Mouse (Mus musculus): ENCODE measurements at regions not wholly inside any gene's neighbourhood (a gene's known extent, or its start where the extent isn't known, plus 50 kb on each side); places are given as distances from the start of the nearest gene placed in this dataset.

DNA sequence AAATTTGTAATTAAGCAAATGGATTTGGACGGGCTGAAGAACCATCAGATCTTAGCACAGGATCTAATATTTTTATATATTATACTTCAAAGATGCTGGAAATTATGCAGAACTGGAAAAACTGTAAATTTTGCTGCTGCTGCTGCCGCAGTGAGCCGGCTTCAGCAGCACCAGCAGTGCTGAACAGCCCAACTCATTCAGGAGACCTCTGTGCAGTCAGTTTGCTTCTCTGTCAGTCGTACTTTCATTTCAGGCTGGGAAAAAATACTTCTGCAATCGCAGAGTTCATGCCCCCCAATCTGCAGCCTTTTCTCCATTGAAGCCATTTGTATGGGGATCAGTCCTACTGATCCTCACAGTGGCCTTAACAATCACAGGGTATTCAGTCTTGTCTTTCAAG is 53.4 kb upstream of the Trpc3 start:
- Histone ChIP-seq H3K4me1 (replicated peaks; ENCODE audit: control insufficient read depth, insufficient read depth, low read length) (no peaks in the 10 kb centered on the region), H3K27ac (ENCODE audit: low read depth, low read length) (no peak overlapping the region), H3K4me3 (ENCODE audit: low read depth, low read length) (no peak overlapping the region), H3K9ac (ENCODE audit: low read depth, low read length) (no peak overlapping the region), H3K4me2 (no peak overlapping the region), H3K9me3 (ENCODE audit: control insufficient read depth, low read length) (no peaks in the 10 kb centered on the region), H3K36me3 (ENCODE audit: control insufficient read depth, insufficient read depth, low read length) (no peaks in the 10 kb centered on the region), H3K27me3 (replicated peaks; ENCODE audit: control insufficient read depth, insufficient read depth, low read length) (no peaks in the 10 kb centered on the region)
- WGBS, result 74% methylated on average over 5 of the region's 5 CpGs
- DNase-seq (ENCODE audit: low spot score) (no peak), ATAC-seq (replicated peaks; ENCODE audit: low FRiP score) (no peak)

DNA sequence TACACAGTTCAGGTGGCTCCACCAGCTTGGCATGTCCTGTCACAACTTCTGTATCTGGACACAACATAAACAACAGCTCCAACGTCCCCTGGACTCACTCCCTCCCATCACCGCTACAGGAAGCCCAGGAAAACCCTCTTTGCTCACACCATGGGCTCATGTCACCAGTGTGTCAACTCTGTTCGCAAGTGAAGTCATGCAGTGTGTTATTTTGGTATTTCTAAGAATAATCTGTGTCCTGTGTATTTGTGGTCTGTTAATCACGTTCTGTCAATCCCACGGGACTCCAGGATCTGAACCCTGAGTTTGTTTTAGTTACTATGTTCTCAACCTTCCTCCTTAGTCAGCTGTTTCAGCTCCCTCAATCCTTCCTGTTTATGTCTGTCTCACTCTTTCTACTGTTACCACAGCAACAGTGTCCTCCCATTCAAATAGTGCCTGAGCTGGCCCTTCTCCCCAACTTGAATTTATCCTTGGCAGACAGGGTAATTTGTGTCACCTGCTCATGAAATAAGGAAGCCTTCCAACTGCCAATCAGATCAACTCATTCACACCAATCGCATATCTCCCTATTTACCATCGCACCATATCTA is 64.5 kb upstream of the Trpc3 start:
- no peak overlapping the region for H3K4me2 ChIP-seq
- no peak overlapping the region for H3K27ac ChIP-seq (ENCODE audit: low read depth, low read length)
- no peaks in the 10 kb centered on the region for H3K36me3 ChIP-seq (ENCODE audit: control insufficient read depth, insufficient read depth, low read length)
- H3K27me3 ChIP-seq (replicated peaks; ENCODE audit: control insufficient read depth, insufficient read depth, low read length), result no peaks in the 10 kb centered on the region
- DNase-seq (ENCODE audit: low spot score) (no peak), ATAC-seq (replicated peaks; ENCODE audit: low FRiP score) (no peak)
- H3K9ac ChIP-seq (ENCODE audit: low read depth, low read length), result no peak overlapping the region
- H3K4me1 ChIP-seq (replicated peaks; ENCODE audit: control insufficient read depth, insufficient read depth, low read length), result no peaks in the 10 kb centered on the region
- no peak overlapping the region for H3K4me3 ChIP-seq (ENCODE audit: low read depth, low read length)
- H3K9me3 ChIP-seq (ENCODE audit: control insufficient read depth, low read length), result no peaks in the 10 kb centered on the region
- 58% methylated on average over 7 of the region's 7 CpGs for WGBS

DNA sequence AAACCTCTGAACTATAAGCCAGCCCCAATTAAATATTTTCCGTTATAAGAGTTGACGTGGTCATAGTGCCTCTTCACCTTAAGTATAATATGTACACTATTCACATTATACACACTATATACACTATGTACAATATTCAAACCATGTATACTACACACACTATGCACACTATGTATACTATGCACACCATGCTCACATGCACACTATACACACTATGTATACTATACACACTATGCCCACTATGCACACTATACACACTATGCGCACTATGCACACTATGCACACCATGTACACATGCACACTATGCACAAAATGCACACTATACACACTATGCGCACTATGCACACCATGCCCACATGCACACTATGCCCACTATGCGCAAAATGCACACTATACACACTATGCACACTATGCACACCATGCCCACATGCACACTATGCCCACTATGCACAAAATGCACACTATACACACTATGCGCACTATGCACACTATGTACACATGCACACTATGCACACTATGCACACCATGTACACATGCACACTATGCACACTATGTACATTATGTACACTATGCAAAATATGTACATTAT is 72.2 kb upstream of the Trpc3 start:
- WGBS, result 92% methylated on average over 6 of the region's 6 CpGs

DNA sequence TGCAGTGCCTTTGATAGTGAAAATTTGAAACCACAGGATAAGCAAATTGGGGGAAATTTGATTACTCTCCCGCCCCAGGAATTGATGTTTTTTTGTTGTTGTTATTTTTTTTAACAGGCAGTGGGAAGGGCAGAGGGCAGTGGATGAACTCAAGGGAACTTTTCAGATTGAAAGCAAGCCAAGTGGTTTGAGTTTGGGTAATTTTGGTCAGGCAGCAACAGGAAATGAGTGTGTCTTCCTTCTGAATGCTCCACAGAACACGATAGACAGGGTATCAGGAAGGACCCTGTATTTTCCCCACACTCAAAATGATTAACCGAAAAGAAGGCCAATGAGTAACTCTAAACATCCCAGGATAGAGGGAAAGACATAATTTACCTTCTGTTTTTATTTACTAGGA is 72.9 kb upstream of the Trpc3 start:
- no peak overlapping the region for H3K4me2 ChIP-seq
- no peaks in the 10 kb centered on the region for H3K27me3 ChIP-seq (replicated peaks; ENCODE audit: control insufficient read depth, insufficient read depth, low read length)
- 0 out of 2 replicates have a peak, but pooled peaks cover 4% of the 10 kb centered on the region for H3K4me1 ChIP-seq (replicated peaks; ENCODE audit: control insufficient read depth, insufficient read depth, low read length)
- H3K27ac ChIP-seq (ENCODE audit: low read depth, low read length), result no peak overlapping the region
- H3K36me3 ChIP-seq (ENCODE audit: control insufficient read depth, insufficient read depth, low read length), result no peaks in the 10 kb centered on the region
- ATAC-seq (replicated peaks; ENCODE audit: low FRiP score), result no peak
- DNase-seq (ENCODE audit: low spot score), result no peak
- 51% methylated on average over 3 of the region's 3 CpGs for WGBS
- H3K4me3 ChIP-seq (ENCODE audit: low read depth, low read length), result no peak overlapping the region
- no peaks in the 10 kb centered on the region for H3K9me3 ChIP-seq (ENCODE audit: control insufficient read depth, low read length)
- H3K9ac ChIP-seq (ENCODE audit: low read depth, low read length), result no peak overlapping the region

More for the DNA sequence above, 72.2 kb upstream of the Trpc3 start:
- no peak overlapping the region for H3K27ac ChIP-seq (ENCODE audit: low read depth, low read length)
- no peak overlapping the region for H3K4me2 ChIP-seq
- H3K4me3 ChIP-seq (ENCODE audit: low read depth, low read length), result no peak overlapping the region
- DNase-seq (ENCODE audit: low spot score), result no peak
- no peaks in the 10 kb centered on the region for H3K9me3 ChIP-seq (ENCODE audit: control insufficient read depth, low read length)
- H3K9ac ChIP-seq (ENCODE audit: low read depth, low read length), result no peak overlapping the region
- H3K4me1 ChIP-seq (replicated peaks; ENCODE audit: control insufficient read depth, insufficient read depth, low read length), result 0 out of 2 replicates have a peak, but pooled peaks cover 4% of the 10 kb centered on the region
- no peaks in the 10 kb centered on the region for H3K36me3 ChIP-seq (ENCODE audit: control insufficient read depth, insufficient read depth, low read length)
- ATAC-seq (replicated peaks; ENCODE audit: low FRiP score), result no peak
- H3K27me3 ChIP-seq (replicated peaks; ENCODE audit: control insufficient read depth, insufficient read depth, low read length), result no peaks in the 10 kb centered on the region

DNA sequence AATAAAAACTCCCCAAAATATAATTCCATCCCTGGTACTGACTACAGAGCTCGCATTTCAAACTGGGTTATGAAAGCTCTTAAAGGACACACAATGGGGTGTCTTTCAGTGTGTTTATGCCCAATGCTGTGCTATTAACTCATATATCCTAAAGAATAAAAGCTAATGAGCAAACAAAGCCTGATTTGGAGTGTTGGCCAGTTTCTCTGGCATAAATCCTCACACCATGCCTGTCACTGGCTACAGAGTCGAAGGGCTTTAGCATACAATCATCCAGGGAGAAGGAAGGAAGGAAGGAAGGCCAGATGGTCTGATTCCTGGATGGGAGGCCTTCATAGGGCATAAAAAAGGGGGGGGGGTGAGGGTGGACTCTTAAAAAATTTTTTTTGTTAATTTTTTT is 74.8 kb upstream of the Trpc3 start:
- no peak for DNase-seq (ENCODE audit: low spot score)
- no peak overlapping the region for H3K27ac ChIP-seq (ENCODE audit: low read depth, low read length)

DNA sequence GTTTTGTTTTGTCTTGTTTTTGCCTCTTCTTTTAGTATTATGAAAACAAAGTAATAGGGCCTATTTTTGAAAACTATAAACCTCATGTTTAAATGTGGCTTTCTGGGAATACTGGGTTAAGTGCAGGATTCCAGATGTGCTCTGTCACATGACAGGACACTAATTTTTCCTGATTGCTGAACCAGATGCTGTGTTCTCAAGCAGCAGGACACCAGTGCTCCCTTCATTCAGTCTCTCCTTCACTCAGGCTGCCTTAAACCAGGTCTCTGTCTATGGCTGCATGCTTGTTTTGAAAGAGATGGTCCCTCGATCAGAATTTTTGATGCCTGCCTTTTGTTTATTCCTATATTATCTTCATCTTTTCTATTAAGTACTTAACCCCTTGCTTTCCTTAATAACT is 80.1 kb upstream of the Trpc3 start:
- Histone ChIP-seq H3K9me3 (ENCODE audit: control insufficient read depth, low read length) (no peaks in the 10 kb centered on the region), H3K36me3 (ENCODE audit: control insufficient read depth, insufficient read depth, low read length) (no peaks in the 10 kb centered on the region), H3K27me3 (replicated peaks; ENCODE audit: control insufficient read depth, insufficient read depth, low read length) (no peaks in the 10 kb centered on the region), H3K9ac (ENCODE audit: low read depth, low read length) (no peak overlapping the region), H3K4me1 (replicated peaks; ENCODE audit: control insufficient read depth, insufficient read depth, low read length) (no peaks in the 10 kb centered on the region), H3K27ac (ENCODE audit: low read depth, low read length) (no peak overlapping the region), H3K4me3 (ENCODE audit: low read depth, low read length) (no peak overlapping the region), H3K4me2 (no peak overlapping the region)
- WGBS, result 75% methylated on average over 1 of the region's 1 CpGs
- no peak for ATAC-seq (replicated peaks; ENCODE audit: low FRiP score)
- no peak for DNase-seq (ENCODE audit: low spot score)

More for the DNA sequence above, 74.8 kb upstream of the Trpc3 start:
- no peaks in the 10 kb centered on the region for H3K9me3 ChIP-seq (ENCODE audit: control insufficient read depth, low read length)
- no peak overlapping the region for H3K9ac ChIP-seq (ENCODE audit: low read depth, low read length)
- no peak overlapping the region for H3K4me2 ChIP-seq
- 0 out of 2 replicates have a peak, but pooled peaks cover 4% of the 10 kb centered on the region for H3K4me1 ChIP-seq (replicated peaks; ENCODE audit: control insufficient read depth, insufficient read depth, low read length)
- 62% methylated on average over 2 of the region's 2 CpGs for WGBS
- H3K36me3 ChIP-seq (ENCODE audit: control insufficient read depth, insufficient read depth, low read length), result no peaks in the 10 kb centered on the region
- ATAC-seq (replicated peaks; ENCODE audit: low FRiP score), result no peak
- H3K27me3 ChIP-seq (replicated peaks; ENCODE audit: control insufficient read depth, insufficient read depth, low read length), result no peaks in the 10 kb centered on the region
- no peak overlapping the region for H3K4me3 ChIP-seq (ENCODE audit: low read depth, low read length)

DNA sequence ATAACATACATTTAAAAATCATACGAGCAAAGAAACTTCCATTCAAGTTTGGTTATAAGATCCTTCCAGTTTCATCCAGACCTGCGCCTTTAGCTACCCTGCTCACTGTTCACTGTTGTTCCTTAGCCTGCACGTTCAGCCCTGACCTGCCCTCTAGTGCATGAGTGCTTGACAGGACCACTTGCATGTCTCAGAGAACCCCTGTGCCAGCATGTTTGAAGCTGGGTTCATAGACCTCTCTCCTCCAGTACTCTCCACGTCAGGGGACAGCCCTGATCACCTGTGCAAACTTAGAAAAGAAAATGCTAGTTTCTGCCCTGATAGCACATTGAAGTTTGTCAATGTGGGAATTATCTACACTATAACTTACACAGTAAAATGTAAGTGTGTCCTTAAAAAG is 81.0 kb upstream of the Trpc3 start:
- no peaks in the 10 kb centered on the region for H3K4me1 ChIP-seq (replicated peaks; ENCODE audit: control insufficient read depth, insufficient read depth, low read length)
- H3K9ac ChIP-seq (ENCODE audit: low read depth, low read length), result no peak overlapping the region
- ATAC-seq (replicated peaks; ENCODE audit: low FRiP score) (no peak), DNase-seq (ENCODE audit: low spot score) (no peak)
- H3K4me2 ChIP-seq, result no peak overlapping the region
- no peak overlapping the region for H3K27ac ChIP-seq (ENCODE audit: low read depth, low read length)
- 71% methylated on average over 4 of the region's 4 CpGs for WGBS
- no peaks in the 10 kb centered on the region for H3K27me3 ChIP-seq (replicated peaks; ENCODE audit: control insufficient read depth, insufficient read depth, low read length)
- no peaks in the 10 kb centered on the region for H3K9me3 ChIP-seq (ENCODE audit: control insufficient read depth, low read length)
- H3K36me3 ChIP-seq (ENCODE audit: control insufficient read depth, insufficient read depth, low read length), result no peaks in the 10 kb centered on the region
- H3K4me3 ChIP-seq (ENCODE audit: low read depth, low read length), result no peak overlapping the region

DNA sequence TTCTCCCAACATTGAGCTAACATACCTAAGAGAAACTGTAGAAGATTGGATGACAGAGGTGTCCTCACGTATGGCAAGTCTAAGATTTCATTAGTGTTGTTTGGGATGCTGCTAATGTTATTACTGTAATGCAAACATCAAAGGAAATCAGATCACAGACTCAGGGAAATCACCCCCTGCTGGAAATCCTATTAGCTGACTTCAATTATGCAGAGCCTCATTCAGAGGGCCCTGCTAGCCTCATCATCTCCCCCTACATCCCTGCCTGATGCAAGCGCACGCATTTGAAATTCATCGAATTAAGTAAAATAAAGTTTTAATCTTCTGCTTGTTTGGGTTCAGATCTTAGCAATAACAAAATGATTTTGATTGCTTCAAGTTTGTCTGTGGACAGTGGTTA is 84.1 kb upstream of the Trpc3 start:
- Histone ChIP-seq H3K4me2 (no peak overlapping the region), H3K36me3 (ENCODE audit: control insufficient read depth, insufficient read depth, low read length) (no peaks in the 10 kb centered on the region), H3K27ac (ENCODE audit: low read depth, low read length) (no peak overlapping the region), H3K4me1 (replicated peaks; ENCODE audit: control insufficient read depth, insufficient read depth, low read length) (no peaks in the 10 kb centered on the region), H3K9ac (ENCODE audit: low read depth, low read length) (no peak overlapping the region), H3K9me3 (ENCODE audit: control insufficient read depth, low read length) (no peaks in the 10 kb centered on the region), H3K27me3 (replicated peaks; ENCODE audit: control insufficient read depth, insufficient read depth, low read length) (no peaks in the 10 kb centered on the region), H3K4me3 (ENCODE audit: low read depth, low read length) (no peak overlapping the region)
- DNase-seq (ENCODE audit: low spot score), result no peak
- 56% methylated on average over 4 of the region's 4 CpGs for WGBS
- ATAC-seq (replicated peaks; ENCODE audit: low FRiP score), result no peak

DNA sequence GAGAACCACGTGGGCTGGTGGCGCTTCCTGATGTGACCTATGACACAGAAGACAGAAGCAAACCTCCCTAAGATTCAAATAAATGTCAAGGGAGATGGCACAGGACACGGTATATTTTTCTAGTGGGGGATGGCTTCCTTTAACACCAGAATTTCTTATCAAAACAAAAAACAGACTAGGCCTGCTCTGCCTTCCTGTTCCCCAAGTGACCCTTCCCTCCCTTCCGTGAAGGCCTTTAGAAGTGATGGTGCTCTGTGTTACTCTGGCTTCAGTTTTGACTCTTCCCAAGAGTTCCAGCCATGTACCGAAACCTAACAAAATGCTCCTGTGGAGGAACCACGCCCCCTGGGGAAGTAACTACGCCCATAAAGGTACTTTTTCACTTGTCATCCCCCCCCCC is 84.5 kb upstream of the 4932438A13Rik start:
- ATAC-seq (replicated peaks; ENCODE audit: low FRiP score) (no peak), DNase-seq (ENCODE audit: low spot score) (no peak)
- H3K9me3 ChIP-seq (ENCODE audit: control insufficient read depth, low read length), result no peaks in the 10 kb centered on the region
- H3K4me2 ChIP-seq, result no peak overlapping the region
- no peak overlapping the region for H3K27ac ChIP-seq (ENCODE audit: low read depth, low read length)
- H3K36me3 ChIP-seq (ENCODE audit: control insufficient read depth, insufficient read depth, low read length), result no peaks in the 10 kb centered on the region
- H3K9ac ChIP-seq (ENCODE audit: low read depth, low read length), result no peak overlapping the region
- no peaks in the 10 kb centered on the region for H3K4me1 ChIP-seq (replicated peaks; ENCODE audit: control insufficient read depth, insufficient read depth, low read length)
- 61% methylated on average over 7 of the region's 7 CpGs for WGBS
- no peaks in the 10 kb centered on the region for H3K27me3 ChIP-seq (replicated peaks; ENCODE audit: control insufficient read depth, insufficient read depth, low read length)
- no peak overlapping the region for H3K4me3 ChIP-seq (ENCODE audit: low read depth, low read length)
